Mouse (Mus musculus) left cerebral cortex, adult 18-20 months (tissue): ENCODE results near the gene Mmab. TPM values are rescaled to one million over a fixed set of nuclear protein-coding genes. Genes with fewer than 3 reads are reported as not detected.

Experiments
- DNase-seq, 2 experiments: peaks; one replicate each; pipeline ENCODE4 v3.0.0; 2021 to 2022; ENCODE audit warnings: low spot score in 2 of 2, mixed read lengths in 1 of 2
- long read RNA-seq, 2 experiments: library from polyadenylated mRNA; stranded (forward); transcript quantifications; one replicate each; pipeline ENCODE4 v2.0.0; 2021
- total RNA-seq, 2 experiments: library from RNA; stranded (reverse); gene quantifications; 2 replicates each; pipeline ENCODE4 v1.2.3; 2021

Gene Mmab
- total RNA-seq, result 10 to 100 TPM; 20.2 to 20.5 TPM
- long read RNA-seq, experiment 1, transcript Mmab-201 (9 exons, 3,020 nt), result major isoform, 30 of 53 reads
- long read RNA-seq, experiment 1, partial matches to known transcripts, result 6 of 53 reads
- long read RNA-seq, experiment 1, other reads (novel, unspliced or antisense), result 14 of 53 reads
- long read RNA-seq, experiment 2, transcript Mmab-202 (7 exons, 644 nt), result minor isoform, 7 of 43 reads
- long read RNA-seq, experiment 2, transcript Mmab-201 (9 exons, 3,020 nt), result major isoform, 26 of 43 reads
- long read RNA-seq, experiment 2, partial matches to known transcripts, result 1 of 43 reads
- long read RNA-seq, experiment 2, other reads (novel, unspliced or antisense), result 9 of 43 reads

DNA sequence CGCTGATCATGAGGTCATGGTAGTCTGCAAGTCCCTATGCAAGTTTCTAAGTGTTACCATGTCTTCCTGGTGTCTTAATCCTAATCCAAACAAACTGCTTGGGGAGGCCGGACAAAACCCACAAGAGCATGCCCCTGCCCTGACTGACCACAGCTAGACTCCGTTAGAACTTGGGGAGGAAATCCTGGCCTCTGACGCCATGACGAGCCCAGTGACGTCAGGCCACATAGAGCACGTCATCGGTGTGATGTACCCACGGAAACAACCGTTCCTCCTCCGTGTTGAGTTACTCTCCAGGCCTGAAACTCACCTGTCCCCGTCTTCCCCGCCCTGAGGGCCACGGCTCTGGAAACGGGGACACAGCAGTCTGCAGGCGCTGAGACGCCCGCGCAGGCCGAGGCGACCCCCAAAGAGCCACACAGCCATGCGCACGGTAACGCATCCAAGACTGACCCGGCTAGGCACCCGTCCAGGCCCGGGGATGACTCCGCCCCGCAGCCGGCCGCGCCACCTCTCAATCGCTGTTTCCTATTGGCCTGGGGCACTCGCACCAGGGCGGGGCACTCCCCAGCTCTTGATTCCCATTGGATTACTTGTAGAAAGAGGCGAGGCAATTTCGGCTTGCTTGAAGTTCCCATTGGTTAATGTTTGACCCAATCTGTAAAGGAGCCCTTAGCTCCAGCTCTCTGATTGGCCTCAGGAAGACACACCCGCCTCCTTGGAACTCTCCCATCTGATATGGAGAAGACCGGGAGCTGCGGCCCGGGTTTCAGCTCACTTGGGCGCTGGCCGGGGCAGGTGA is at the start of gene Mmab, which contains the start of gene Mvk:
Gene Mmab (minus strand): TSS at position 495 of the 802 bp plus-strand sequence.
Gene Mvk (plus strand): TSS at position 704 of the 802 bp plus-strand sequence.
- DNase-seq, result peak; percentile 96 to 97

DNA sequence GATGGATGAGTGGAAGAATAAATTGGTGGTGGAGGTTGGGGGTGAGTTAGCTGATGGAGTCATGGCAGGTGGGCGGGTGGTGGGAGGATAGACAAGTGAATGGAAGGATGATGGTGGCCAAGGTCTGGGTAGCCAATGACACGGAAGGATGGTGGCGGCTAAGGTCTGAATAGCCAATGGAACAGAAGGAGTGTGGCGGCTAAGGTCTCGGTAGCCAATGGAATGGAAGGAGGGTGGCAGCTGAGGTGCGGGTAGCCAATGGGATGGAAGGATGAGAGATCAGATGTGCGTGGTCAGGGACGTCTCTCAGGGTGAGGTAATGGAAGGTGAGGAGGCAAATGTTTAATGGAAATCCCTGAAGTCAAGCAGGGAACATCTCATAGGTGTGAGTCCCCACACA is 46.4 kb upstream of the Mmab start:
- DNase-seq, result no peak

DNA sequence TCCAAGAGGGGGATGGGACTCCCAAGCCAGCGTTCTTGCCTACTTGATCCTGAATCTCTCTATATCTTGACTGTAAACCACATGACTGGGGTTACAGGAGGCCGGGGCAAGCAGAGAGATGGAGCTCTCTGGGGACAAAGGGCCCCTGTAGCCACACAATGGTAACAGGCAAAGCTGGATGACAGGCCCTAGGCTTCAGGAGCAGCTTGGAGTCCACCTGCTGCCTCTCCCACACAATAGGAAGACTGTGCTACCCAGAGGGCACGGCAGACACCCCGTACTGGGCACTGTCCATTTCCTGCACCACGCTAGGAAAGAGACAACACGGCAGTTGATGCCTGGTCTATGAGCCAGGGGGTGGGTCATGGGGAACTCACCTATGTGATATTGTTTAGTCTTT is 45.7 kb upstream of the Mmab start:
- DNase-seq, result peak in 1 of 2 experiments; percentile 5

DNA sequence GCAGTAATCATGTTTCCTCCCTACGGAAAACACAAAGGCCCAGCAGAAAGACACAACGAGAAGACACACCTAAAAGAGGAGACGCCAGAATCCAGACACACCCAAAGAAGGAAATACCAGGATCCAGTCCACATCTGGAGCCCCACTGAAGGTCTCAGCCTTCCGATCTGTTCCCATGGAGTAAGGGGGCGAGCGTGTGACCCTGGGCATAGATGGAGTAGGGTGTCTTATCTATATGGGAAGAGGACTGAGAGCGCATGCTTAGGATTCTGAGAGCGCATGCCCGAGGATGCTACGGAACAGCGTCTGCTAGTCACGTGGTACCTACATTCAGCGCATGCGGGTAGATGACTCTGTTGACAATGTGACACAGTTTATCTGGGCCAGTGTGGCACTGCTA is 41.8 kb upstream of the Mmab start:
- DNase-seq, result no peak

DNA sequence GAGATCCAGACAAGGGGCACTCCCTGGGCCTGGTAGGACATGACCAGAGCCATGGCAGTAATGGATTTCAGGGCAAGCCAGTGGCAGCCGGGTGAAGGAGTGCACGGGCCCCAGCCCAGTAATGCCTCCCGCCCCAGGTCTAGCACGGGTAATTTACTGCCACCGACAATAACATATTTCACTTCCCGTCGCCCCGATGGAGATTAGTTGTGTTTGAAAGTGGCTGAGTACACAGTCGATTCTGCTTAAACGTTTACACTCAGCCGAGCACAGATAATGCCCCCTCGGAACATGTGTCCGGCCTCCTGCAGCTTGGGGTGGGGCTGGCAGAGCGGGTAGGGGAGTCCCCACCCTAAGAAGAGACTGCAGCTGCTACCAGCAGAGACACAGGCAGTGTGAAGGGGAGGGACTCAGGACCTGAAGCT is 38.7 kb upstream of the Mmab start:
- DNase-seq, result no peak

DNA sequence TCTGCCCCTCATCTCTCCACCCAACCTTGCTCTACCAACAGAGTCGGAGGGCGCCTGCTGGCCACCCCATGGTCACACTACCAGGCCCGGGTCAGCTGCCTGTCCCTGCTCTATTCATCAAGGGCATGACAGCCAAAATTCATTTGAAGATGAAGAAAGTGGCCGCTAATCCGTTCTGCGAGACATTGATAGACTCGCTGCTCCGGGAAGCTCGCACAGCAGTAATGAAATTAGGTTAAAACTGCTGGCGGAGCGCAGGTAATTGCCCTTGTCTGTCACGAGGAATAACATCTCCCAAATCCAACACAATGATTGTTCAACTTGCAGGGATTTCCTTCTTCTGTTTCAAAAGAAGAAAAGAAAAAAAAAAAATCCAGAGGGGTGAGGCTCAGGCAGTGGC is 34.4 kb upstream of the Mmab start:
- no peak for DNase-seq

DNA sequence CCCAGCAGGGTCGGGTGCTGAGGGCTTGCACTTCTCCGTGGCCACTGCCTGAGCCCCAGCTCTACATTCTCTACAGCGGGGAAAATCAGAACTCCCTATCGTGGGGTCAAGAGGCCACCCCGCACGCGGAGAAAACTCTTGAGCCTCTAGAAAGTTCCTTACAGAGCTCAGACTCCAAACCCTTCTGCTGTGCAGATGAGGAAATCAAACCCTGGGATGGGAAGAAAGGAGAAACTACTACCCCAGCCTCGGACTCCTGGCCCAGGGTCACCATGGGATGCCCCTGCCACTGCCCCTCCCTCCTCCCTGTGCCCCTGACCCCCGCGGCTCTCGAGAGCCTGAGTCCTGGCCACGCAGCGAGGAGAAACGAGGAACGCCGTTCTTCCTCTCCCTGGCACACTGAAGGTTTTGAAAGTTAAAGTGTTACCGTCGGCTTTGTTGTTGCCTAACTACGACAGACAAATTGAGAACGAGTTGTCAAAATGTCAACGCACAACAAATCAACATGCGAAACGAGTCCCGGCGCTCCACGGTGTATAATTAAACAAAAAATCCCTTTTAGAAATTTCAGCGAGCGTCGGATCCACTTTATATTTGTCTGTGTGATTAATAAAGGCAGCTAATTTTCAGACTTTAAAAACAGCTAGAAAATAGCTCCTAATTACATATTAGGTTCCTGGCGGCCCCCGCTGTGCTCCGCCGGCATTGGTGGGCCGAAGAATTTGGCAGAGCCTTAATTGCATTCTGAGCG is 31.1 kb upstream of the Mmab start:
- DNase-seq, result peak in 1 of 2 experiments; percentile 19

DNA sequence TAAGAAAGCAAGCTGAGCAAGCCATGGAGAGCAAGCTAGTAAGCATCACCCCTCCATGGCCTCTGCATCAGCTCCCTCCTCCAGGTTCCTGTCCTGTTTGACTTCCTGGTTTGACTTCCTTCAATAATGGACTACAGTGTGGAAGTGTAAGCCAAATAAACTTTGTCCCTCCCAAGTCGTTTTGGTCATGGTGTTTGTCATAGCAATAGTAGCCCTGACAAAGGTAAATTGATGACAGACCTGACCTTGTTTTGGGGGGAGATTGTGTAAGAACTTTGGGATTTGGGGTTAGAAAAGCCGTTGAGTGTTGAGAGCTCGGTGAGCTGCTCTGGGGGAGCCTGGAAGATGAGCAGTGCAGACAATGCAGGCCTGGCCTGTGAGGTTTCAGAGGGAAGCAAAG is 26.5 kb upstream of the Mmab start:
- no peak for DNase-seq

DNA sequence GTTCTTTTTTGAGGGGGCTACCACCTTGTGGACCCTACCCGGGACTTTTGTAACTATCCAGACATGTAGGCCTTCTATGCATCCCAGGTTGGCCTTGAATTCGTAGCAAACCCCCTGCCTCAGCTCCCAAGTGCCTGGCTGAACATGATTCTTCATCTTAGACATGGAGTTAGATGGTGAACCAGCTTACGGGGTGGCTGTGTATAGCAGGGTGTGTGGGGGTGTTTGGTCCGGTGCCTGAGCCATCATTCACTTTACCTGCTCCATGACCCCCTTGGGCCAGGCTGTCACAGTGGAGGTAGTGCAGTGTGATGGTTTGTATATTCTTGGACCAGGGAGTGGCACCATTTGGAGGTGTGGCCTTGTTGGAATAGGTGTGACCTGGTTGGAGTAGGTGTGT is 24.1 kb upstream of the Mmab start:
- DNase-seq, result no peak

DNA sequence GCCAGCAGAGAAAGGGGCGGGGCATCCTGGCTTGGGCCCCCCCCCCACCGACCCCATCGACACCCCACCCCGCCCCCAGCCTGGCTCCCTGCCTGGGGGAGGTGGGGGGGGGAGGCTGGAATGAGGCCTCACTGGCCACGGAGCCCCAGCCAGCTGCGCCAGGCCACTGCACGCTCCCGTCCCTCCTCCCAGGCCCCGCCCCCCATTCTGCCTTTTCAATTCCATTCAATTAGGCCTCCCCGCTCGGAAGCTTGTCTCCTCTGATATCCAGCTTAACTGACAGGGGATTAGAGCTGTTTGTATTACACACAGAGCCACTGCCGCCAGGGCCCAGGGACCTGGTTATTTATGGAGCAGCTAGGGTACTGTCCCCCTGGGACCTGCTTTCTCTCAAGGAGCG is 23.6 kb upstream of the Mmab start:
- DNase-seq, result peak; percentile 35 to 37

DNA sequence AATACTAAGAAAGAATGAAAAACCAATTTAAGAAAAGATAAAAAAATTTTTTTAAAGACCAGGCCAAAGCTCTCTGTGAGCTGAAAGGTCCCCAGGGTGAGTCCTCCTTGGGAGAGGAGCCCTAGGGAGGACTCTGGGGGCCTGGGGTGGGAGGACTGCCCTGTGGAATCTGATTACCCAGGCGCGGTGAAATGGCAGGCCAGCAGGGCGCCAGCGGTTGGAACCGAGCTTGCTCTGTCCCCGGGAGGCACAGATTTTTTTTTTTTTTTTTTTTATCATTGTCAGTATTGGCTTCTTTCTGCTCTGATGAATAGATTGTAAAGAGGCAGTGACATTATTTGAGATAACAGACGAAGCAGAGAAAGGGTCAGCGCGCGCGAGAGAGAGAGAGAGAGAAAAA is 23.2 kb upstream of the Mmab start:
- DNase-seq, result no peak

DNA sequence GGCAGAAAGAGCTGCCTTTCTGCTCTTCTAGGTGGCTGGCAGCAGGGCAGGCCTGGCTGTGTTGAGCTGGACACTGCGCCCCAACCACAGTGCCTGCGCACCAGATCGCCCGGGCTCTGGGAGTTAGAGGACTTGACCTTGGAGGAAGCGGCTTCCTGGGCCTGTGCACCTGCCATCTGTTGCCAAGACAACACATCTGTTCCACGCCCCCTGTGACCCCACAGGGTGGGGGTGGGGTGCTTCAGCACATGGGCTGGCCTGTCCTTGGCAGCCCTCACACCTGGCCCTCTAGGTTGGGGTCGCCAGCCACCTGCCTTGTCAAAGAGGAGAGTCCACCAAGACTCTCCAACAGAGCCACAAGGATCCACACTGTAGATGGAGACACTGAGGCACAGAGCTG is 21.8 kb upstream of the Mmab start:
- DNase-seq, result no peak

DNA sequence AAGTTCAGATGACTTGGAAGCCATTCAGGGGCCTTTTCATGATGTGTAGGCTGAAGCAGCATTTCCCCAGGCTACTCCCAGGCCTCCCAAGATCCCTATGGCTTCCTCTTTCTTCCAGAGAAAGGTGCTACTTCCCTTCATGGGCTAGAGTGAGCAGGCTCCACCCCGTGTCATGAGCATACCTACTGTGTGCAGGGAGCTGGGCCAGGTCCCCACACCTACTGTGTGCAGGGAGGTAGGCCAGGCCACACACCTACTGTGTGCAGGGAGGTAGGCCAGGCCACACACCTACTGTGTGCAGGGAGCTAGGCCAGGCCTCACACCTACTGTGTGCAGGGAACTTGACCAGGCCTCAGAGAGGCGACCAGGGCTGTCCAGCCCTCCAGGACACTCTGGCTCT is 20.7 kb upstream of the Mmab start:
- no peak for DNase-seq

DNA sequence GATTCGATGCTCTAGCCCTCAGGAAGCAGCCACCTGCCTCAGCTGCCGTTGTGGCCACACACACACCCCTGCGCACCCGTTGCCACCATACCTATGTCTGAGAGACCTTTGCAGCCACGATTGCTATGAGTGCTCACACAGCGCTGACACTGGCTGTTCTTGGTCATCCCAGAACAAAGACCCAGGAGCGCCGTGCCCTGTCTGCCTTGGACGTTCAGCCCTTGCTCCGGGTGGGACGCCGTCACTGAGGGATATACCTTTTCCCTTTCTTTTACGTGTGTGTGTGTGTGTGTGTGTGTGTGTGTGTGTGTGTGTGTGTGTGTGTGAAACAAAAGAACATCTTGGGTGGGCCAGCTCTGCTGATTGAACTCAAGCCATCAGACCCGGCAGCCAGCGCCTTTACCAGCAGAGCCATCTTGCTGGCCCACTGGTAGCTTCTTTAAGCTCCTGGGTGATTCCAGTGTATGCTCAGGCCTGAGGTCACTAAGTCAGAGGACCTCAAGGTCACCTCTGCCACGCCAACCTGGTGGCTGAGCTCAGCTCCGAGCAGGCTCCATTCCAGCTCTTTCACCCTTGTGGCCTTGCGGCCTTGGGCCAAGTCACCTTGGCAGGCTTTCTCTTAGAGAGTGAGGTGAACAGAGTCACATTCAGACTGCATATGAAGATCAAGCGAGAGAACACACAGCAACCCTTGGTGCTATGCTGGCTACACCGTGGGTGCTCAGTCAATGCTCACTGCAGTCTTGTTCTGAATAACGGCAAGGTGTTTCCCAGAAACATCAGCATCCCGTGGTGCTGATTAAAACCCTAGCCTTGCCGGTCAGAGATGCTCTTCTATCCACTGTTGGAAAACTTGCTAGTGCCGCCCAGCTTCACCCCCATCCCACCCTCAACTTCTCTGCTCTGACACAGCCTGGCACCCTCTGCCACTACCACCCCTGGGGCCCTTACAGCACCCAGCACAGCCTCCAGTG is 18.5 kb upstream of the Mmab start:
- no peak for DNase-seq

DNA sequence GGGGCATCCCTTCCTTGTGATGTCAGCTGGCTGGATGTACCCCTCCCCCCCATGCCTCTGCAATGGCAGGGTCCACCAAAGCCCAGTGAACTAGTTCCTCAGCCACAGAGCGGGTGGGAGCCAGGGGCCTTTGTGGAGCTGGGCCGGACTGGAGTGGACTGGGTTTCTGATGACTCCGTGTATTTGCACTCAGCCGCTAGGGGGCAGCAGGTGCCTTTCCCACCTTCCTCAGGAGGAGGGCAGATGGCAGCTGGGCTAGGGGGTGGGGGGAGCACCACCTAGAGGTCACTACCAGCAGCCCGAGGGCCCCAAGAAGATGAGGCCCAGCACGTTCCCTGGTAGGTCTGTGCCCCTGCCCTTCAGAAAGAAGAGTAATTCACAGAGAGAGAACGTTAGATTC is 17.4 kb upstream of the Mmab start:
- peak; percentile 84 to 91 for DNase-seq

DNA sequence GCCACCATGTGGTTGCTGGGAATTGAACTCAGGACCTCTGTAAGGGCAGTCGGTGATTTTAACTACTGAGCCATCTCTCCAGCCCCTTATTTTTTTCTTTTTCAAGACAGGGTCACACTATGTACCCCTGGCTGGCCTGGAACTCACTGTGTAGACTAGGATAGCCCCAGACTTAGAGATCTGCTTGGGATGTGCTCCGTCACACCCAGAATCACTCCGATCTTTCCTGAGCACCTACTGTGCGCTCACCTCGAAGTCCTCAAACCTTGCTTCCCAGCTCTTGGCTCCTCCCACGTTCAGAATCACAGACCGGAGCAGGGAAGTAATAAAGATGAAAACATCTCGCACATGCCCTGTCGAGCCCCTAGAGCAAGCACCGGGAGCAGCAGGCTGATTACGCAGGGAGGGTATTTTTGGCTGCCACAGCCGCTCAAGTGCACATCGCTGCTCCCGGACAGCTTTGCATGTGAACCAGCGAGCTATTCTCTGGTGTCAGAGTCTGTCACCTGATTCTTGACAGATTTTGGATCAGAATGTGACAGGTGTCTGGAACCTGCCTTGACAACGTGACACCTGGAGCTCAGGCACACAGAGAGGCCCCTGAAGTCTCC is 13.2 kb upstream of the Mmab start:
- no peak for DNase-seq

DNA sequence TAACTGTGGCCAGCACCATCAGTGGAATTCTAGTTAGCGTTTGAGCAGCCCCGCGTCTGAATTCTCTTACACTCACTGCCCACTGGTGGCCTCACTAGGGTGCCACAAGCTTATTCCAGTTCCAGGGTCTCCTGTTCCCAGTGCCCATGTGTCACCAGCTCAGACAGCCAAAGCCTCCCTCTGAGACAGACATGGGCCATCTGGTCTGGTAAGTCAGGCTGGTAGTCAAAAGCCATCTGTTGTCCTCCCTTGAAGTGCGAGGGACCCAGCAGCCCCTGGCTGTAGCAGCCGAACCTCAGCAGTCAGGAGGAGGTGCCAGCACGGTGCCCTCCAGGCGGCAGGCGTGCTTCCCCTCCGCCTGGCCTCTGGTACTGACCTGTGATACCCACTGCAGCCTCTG is 12.4 kb upstream of the Mmab start:
- DNase-seq, result no peak

DNA sequence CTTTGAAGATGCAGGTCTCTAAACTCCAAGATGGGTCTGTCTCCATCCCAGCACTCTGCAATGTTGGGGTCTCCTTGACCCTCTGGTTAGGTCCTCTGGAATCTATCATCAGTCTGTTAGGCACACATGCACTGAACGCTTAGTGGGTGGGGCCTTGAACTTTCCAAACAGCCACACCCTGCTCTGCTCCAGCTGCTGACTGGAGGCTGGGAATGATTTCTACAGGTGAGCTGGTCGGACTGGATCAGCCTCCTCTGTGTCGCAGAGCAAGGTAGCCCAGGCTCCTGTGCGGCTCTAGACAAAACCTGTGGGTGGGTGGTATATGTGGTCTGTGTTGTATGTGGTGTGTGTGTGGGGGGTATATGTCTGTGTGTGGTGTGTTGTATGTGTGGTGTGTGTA is 5.2 kb upstream of the Mmab start:
- no peak for DNase-seq

DNA sequence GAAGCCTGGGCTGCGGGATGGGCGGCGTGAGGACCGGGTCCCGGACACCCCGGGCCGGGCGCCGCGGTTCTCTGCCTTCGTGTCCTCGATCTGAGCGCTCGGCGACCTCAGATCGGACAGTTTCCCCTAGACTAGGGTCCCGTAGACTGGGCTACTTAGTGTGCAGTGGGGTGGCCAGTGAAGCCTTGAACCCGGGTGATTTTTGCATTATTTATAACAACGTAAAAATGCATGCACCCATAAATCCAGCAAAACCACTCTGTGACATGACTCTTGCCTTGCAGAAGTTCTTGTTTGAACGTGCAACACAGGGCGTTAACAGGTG is 470 bp upstream of the Mmab start:
- DNase-seq, result no peak

DNA sequence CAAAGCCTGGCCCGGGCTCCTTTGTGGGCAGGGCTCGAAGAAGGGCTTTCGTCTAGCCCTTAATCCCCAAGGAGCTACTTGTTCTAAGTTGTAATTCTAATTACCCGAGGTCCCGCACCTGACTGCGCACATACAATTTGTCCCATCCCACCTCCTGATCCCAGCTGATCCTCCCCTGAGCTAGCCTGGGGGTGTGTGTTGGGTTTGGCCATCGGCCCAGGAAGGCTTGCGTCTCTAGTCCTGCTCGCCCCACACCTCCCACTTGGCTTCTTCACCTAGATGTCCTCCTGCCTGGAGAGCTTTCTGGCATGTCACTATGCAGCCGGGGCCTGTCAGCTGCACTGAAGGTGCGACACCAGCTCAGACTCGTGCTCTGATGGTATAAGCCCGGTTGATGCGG is 8.3 kb downstream of the Mmab start:
- no peak for DNase-seq
